ENCODE assay signal across 19 mouse cellular contexts in the genomic region with DNA sequence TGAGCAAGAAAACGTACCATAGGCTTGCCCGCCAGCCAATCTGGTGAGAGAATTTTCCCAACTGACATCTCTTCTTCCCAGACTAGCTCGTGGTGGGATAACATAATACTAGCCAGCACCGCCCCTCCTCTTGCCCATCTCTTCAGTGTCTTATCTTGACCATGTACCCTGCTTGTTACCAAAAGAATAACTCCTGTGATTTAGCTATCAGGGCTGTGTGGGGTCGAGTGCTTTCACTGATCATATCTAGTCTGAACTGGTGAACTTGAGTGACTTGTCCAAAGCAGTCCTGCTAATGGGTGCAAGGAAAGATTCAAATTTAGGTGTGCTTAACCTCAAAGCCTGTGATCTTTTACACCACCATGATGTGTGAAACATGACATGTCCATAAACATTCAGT. TPM values are rescaled to one million over a fixed set of nuclear protein-coding genes. Genes with fewer than 3 reads are reported as not detected.
DNase-seq lines count a peak whose midpoint lies in the region; ATAC-seq lines count a peak whose summit lies in the region.
"Had no signal": no experiment of that assay in that cellular context is flagged by ENCODE, and none has a peak within 500 bp of the region (broad histone marks: within the 10 kb centered on the region; RNA-seq: fewer than 3 reads in every experiment).

No protein-coding gene starts in this region.

- H3K36me3 ChIP-seq in heart, embryonic 10.5 days = no peaks in the 10 kb centered on the region
- H3K36me3 ChIP-seq in midbrain, embryonic 11.5 days (ENCODE audit: control insufficient read depth, insufficient read depth, low read length) = no peaks in the 10 kb centered on the region
- H3K36me3 ChIP-seq in midbrain, embryonic 13.5 days = no peaks in the 10 kb centered on the region
- H3K36me3 ChIP-seq: G1E had no signal

- no peak overlapping the region for H3K27ac ChIP-seq in heart, embryonic 10.5 days
- H3K27ac ChIP-seq in midbrain, embryonic 11.5 days (ENCODE audit: low read depth, low read length) = no peak overlapping the region
- no peak overlapping the region for H3K27ac ChIP-seq in midbrain, embryonic 13.5 days

- no peaks in the 10 kb centered on the region for H3K27me3 ChIP-seq in heart, embryonic 10.5 days (ENCODE audit: insufficient read depth, poor library complexity, severe bottlenecking)
- H3K27me3 ChIP-seq in midbrain, embryonic 11.5 days (ENCODE audit: control insufficient read depth, insufficient read depth, low read length) = no peaks in the 10 kb centered on the region
- H3K27me3 ChIP-seq in midbrain, embryonic 13.5 days = no peaks in the 10 kb centered on the region
- H3K27me3 ChIP-seq: CH12.LX, Patski had no signal

- no peaks in the 10 kb centered on the region for H3K4me1 ChIP-seq in heart, embryonic 10.5 days
- H3K4me1 ChIP-seq in midbrain, embryonic 11.5 days (ENCODE audit: control insufficient read depth, insufficient read depth, low read length) = no peaks in the 10 kb centered on the region
- no peaks in the 10 kb centered on the region for H3K4me1 ChIP-seq in midbrain, embryonic 13.5 days (replicated peaks)

- no peak overlapping the region for H3K4me3 ChIP-seq in heart, embryonic 10.5 days
- H3K4me3 ChIP-seq in midbrain, embryonic 11.5 days (ENCODE audit: low read depth, low read length) = no peak overlapping the region
- no peak overlapping the region for H3K4me3 ChIP-seq in midbrain, embryonic 13.5 days (replicated peaks)

- H3K4me2 ChIP-seq in midbrain, embryonic 11.5 days = no peak overlapping the region
- H3K4me2 ChIP-seq in midbrain, embryonic 13.5 days (replicated peaks) = no peak overlapping the region

- no peak for ATAC-seq in midbrain, embryonic 11.5 days (ENCODE audit: low FRiP score)
- no peak for ATAC-seq in midbrain, embryonic 13.5 days
- ATAC-seq: activated CD4-positive, CD25-positive, alpha-beta regulatory T cell, adult 4 months; CD4-positive, CD25-positive, alpha-beta regulatory T cell, adult 4 months; Patski had no signal

- peak; percentile 51 for DNase-seq in heart, adult 11 months
- DNase-seq in heart, embryonic 10.5 days (ENCODE audit: low spot score) = no peak
- DNase-seq in midbrain, embryonic 11.5 days (ENCODE audit: low spot score, missing footprints) = peak; percentile 60
- DNase-seq: adrenal gland, adult 2 months; adrenal gland, adult 8-10 months; adrenal gland, postnatal 10 days; adrenal gland, postnatal 14 days; adrenal gland, postnatal 25 days; adrenal gland, postnatal 36 days; B cell, adult 2 months; cerebellum, adult 11 months; cerebellum, adult 11-12 months; cerebellum, adult 18-20 months had no signal

- H3K9ac ChIP-seq in midbrain, embryonic 11.5 days (ENCODE audit: low read length) = no peak overlapping the region
- H3K9ac ChIP-seq in midbrain, embryonic 13.5 days (replicated peaks) = no peak overlapping the region

- 67% methylated on average over 5 of the region's 5 CpGs for WGBS in heart, embryonic 10.5 days
- WGBS in midbrain, embryonic 11.5 days = 84% methylated on average over 5 of the region's 5 CpGs
- 83% methylated on average over 5 of the region's 5 CpGs for WGBS in midbrain, embryonic 13.5 days

- no peaks in the 10 kb centered on the region for H3K9me3 ChIP-seq in heart, embryonic 10.5 days
- no peaks in the 10 kb centered on the region for H3K9me3 ChIP-seq in midbrain, embryonic 11.5 days (ENCODE audit: control insufficient read depth, low read length)
- H3K9me3 ChIP-seq in midbrain, embryonic 13.5 days = no peaks in the 10 kb centered on the region
- H3K9me3 ChIP-seq: G1E had no signal

RNA-seq across cellular contexts. Expression of gene Kpna4, which starts 31.0 kb away (rescaled TPM):
- 26.3 and 34.8 TPM in 2 replicates for polyA plus RNA-seq in heart, embryonic 10.5 days (2016; fragmentation: Nextera tagmentation; extraction: Ambion mirVana)
- 51.5 and 52.8 TPM in 2 replicates for polyA plus RNA-seq in midbrain, embryonic 11.5 days (2014; fragmentation: Nextera tagmentation; extraction: Ambion mirVana)
- polyA plus RNA-seq in midbrain, embryonic 13.5 days (2015; fragmentation: Nextera tagmentation; extraction: Ambion mirVana) = 35.4 and 38.6 TPM in 2 replicates
